Mouse (Mus musculus): ENCODE results near the gene Otud7b.
"Not testable (repeated sequence)": the region's sequence is repeated elsewhere in the genome, so short reads cannot be mapped to it uniquely, and the experiment has no call there.

- TF ChIP-seq CTCF (IDR thresholded peaks at IDR 0.05; ENCODE audit: low read depth, low read length); POLR2A (IDR thresholded peaks at IDR 0.05; ENCODE audit: borderline replicate concordance, low read depth, low read length): not testable (repeated sequence)
These were observed 94.4 kb downstream of the Otud7b start for GRCm38 (mm10) chr3:96198601-96199251.
